Mouse (Mus musculus) urinary bladder, adult 2 months (tissue): ENCODE data around the gene Ccl5. TPM values are rescaled to one million over a fixed set of nuclear protein-coding genes. Genes with fewer than 3 reads are reported as not detected.

Experiments
- DNase-seq: peaks from one replicate; pipeline ENCODE4 v3.0.0; 2022; ENCODE audit warnings: low spot score
- polyA plus RNA-seq: library from polyadenylated mRNA; depleted of rRNA; stranded (reverse); fragments of >200 nt; gene quantifications from 2 replicates; pipeline ENCODE4 v1.2.3, GENCODE M21; 2012; rRNA removed

Ccl5 gene
- polyA plus RNA-seq, 1 experiment: 15.6 TPM

GRCm38 (mm10) chr11:83538705-83539314, 8.5 kb upstream of the Ccl5 start:
- no peak for DNase-seq

- no peak for DNase-seq
Observed at GRCm38 (mm10) chr11:83536831-83537230, 6.5 kb upstream of the Ccl5 start.

GRCm38 (mm10) chr11:83534609-83535423, 4.5 kb upstream of the Ccl5 start:
- no peak for DNase-seq

GRCm38 (mm10) chr11:83534143-83534542, 3.8 kb upstream of the Ccl5 start:
- no peak for DNase-seq

- DNase-seq: no peak
Observed at GRCm38 (mm10) chr11:83533192-83533591, 2.9 kb upstream of the Ccl5 start.

- no peak for DNase-seq
Observed at GRCm38 (mm10) chr11:83529024-83529423, 1.3 kb downstream of the Ccl5 start.

GRCm38 (mm10) chr11:83522075-83522474, 8.2 kb downstream of the Ccl5 start, which contains the start of gene Heatr9:
Gene Heatr9 (minus strand): TSS chr11:83522175.
- DNase-seq: no peak

- DNase-seq: no peak
Observed at GRCm38 (mm10) chr11:83518371-83518770, 11.9 kb downstream of the Ccl5 start.

GRCm38 (mm10) chr11:83517153-83517552, 13.2 kb downstream of the Ccl5 start:
- no peak for DNase-seq

- DNase-seq: no peak
Observed at GRCm38 (mm10) chr11:83509521-83509920, 20.8 kb downstream of the Ccl5 start.

- no peak for DNase-seq
Observed at GRCm38 (mm10) chr11:83504308-83504707, 26.0 kb downstream of the Ccl5 start.

- no peak for DNase-seq
Observed at GRCm38 (mm10) chr11:83495571-83495970, 34.7 kb downstream of the Ccl5 start.

GRCm38 (mm10) chr11:83491488-83491887, 38.8 kb downstream of the Ccl5 start:
- DNase-seq: no peak

Other genes starting within 250 kb of the Ccl5 start
- 0.01 TPM in 1 of 2 replicates, not detected in the other for gene Slfn14, start 243.8 kb downstream of the Ccl5 start, polyA plus RNA-seq
- gene Ap2b1, start 231.5 kb downstream of the Ccl5 start, polyA plus RNA-seq: 37.1 and 46.7 TPM in 2 replicates
- 10.6 and 11.0 TPM in 2 replicates for gene Pex12, start 227.9 kb downstream of the Ccl5 start, polyA plus RNA-seq
- 0.25 and 0.59 TPM in 2 replicates for gene Rasl10b, start 121.4 kb downstream of the Ccl5 start, polyA plus RNA-seq
- gene Gas2l2, start 101.1 kb downstream of the Ccl5 start, polyA plus RNA-seq: 0.14 and 0.19 TPM in 2 replicates
- gene 1700020L24Rik, start 92.8 kb downstream of the Ccl5 start, polyA plus RNA-seq: 0.56 and 0.61 TPM in 2 replicates
- 12.7 and 16.8 TPM in 2 replicates for gene Mmp28, start 67.4 kb downstream of the Ccl5 start, polyA plus RNA-seq
- 39.1 and 55.5 TPM in 2 replicates for gene Taf15, start 57.4 kb downstream of the Ccl5 start, polyA plus RNA-seq
- gene Heatr9, start 8.3 kb downstream of the Ccl5 start, polyA plus RNA-seq: 0.03 and 0.11 TPM in 2 replicates
- 19.4 and 19.7 TPM in 2 replicates for gene Ccl9, start 48.1 kb upstream of the Ccl5 start, polyA plus RNA-seq
- gene Ccl6, start 62.6 kb upstream of the Ccl5 start, polyA plus RNA-seq: 40.2 and 42.6 TPM in 2 replicates
- not detected in 2 replicates for gene Rpl9-ps1, start 115.1 kb upstream of the Ccl5 start, polyA plus RNA-seq
- gene Ccl3, start 118.8 kb upstream of the Ccl5 start, polyA plus RNA-seq: 0.67 and 0.94 TPM in 2 replicates
- gene Ccl4, start 132.1 kb upstream of the Ccl5 start, polyA plus RNA-seq: 1.2 TPM in 2 replicates
- 31.2 and 38.7 TPM in 2 replicates for gene Wfdc17, start 173.5 kb upstream of the Ccl5 start, polyA plus RNA-seq
- 0.15 TPM in 1 of 2 replicates, not detected in the other for gene Wfdc18, start 178.5 kb upstream of the Ccl5 start, polyA plus RNA-seq
- gene Wfdc21, start 216.4 kb upstream of the Ccl5 start, polyA plus RNA-seq: 1.4 and 1.6 TPM in 2 replicates
- 12.5 and 13.1 TPM in 2 replicates for gene Heatr6, start 223.2 kb upstream of the Ccl5 start, polyA plus RNA-seq